Mouse (Mus musculus): ENCODE results near the gene S100a4. TPM values are rescaled to one million over a fixed set of nuclear protein-coding genes. Genes with fewer than 3 reads are reported as not detected.

The S100a4 gene
- polyA plus RNA-seq, 1 experiment from 2014 or later: 24.9 TPM

- H3K27ac ChIP-seq (replicated peaks): peak overlapping the region; percentile 86
- no peak for ATAC-seq (ENCODE audit: insufficient number of reproducible peaks, low FRiP score, low TSS enrichment, low read depth)
These were observed 18.0 kb upstream of the S100a4 start for GRCm38 (mm10) chr3:90585595-90585994.

GRCm38 (mm10) chr3:90586016-90586643 lies 17.4 kb upstream of the S100a4 start:
- 71% methylated on average over 15 of the region's 15 CpGs for whole genome bisulfite sequencing
- H3K9ac ChIP-seq: no peak overlapping the region
- H3K27me3 ChIP-seq: no peaks in the 10 kb centered on the region
- no peak overlapping the region for H3K4me3 ChIP-seq (replicated peaks)
- H3K4me1 ChIP-seq: peaks cover 39% of the 10 kb centered on the region
- no peaks in the 10 kb centered on the region for H3K36me3 ChIP-seq
- H3K27ac ChIP-seq (replicated peaks): peak overlapping the region; percentile 86
- ATAC-seq (ENCODE audit: insufficient number of reproducible peaks, low FRiP score, low TSS enrichment, low read depth): no peak
- no peaks in the 10 kb centered on the region for H3K9me3 ChIP-seq (replicated peaks)
- H3K4me2 ChIP-seq (replicated peaks): no peak overlapping the region

More at GRCm38 (mm10) chr3:90585595-90585994, 18.0 kb upstream of the S100a4 start:
- 26% methylated on average over 5 of the region's 5 CpGs for WGBS
- no peak overlapping the region for H3K4me3 ChIP-seq (replicated peaks)
- no peaks in the 10 kb centered on the region for H3K27me3 ChIP-seq
- no peak overlapping the region for H3K4me2 ChIP-seq (replicated peaks)
- H3K36me3 ChIP-seq: no peaks in the 10 kb centered on the region
- H3K9ac ChIP-seq: no peak overlapping the region
- peaks cover 39% of the 10 kb centered on the region for H3K4me1 ChIP-seq
- H3K9me3 ChIP-seq (replicated peaks): no peaks in the 10 kb centered on the region

- H3K9ac ChIP-seq: no peak overlapping the region
- peak; percentile 65 for ATAC-seq (ENCODE audit: insufficient number of reproducible peaks, low FRiP score, low TSS enrichment, low read depth)
- peak overlapping the region; percentile 86 for H3K27ac ChIP-seq (replicated peaks)
These were observed 16.7 kb upstream of the S100a4 start for GRCm38 (mm10) chr3:90586906-90587305.

GRCm38 (mm10) chr3:90587361-90588101 lies 16.0 kb upstream of the S100a4 start:
- Histone ChIP-seq H3K9ac (no peak overlapping the region), H3K36me3 (no peaks in the 10 kb centered on the region), H3K9me3 (replicated peaks) (no peaks in the 10 kb centered on the region), H3K4me3 (replicated peaks) (no peak overlapping the region), H3K27me3 (no peaks in the 10 kb centered on the region), H3K4me1 (peaks cover 39% of the 10 kb centered on the region), H3K4me2 (replicated peaks) (no peak overlapping the region), H3K27ac (replicated peaks) (peak overlapping the region; percentile 86)
- 85% methylated on average over 14 of the region's 14 CpGs for WGBS
- no peak; the same call in 1 of the 2 replicates for ATAC-seq (ENCODE audit: insufficient number of reproducible peaks, low FRiP score, low TSS enrichment, low read depth)

More at GRCm38 (mm10) chr3:90586906-90587305, 16.7 kb upstream of the S100a4 start:
- Histone ChIP-seq H3K27me3 (no peaks in the 10 kb centered on the region), H3K36me3 (no peaks in the 10 kb centered on the region), H3K9me3 (replicated peaks) (no peaks in the 10 kb centered on the region), H3K4me1 (peaks cover 39% of the 10 kb centered on the region), H3K4me2 (replicated peaks) (no peak overlapping the region), H3K4me3 (replicated peaks) (no peak overlapping the region)
- WGBS: 51% methylated on average over 10 of the region's 10 CpGs

- Histone ChIP-seq H3K9me3 (replicated peaks) (no peaks in the 10 kb centered on the region), H3K36me3 (no peaks in the 10 kb centered on the region), H3K4me1 (peaks cover 30% of the 10 kb centered on the region), H3K4me3 (replicated peaks) (no peak overlapping the region), H3K4me2 (replicated peaks) (no peak overlapping the region), H3K9ac (no peak overlapping the region), H3K27me3 (no peaks in the 10 kb centered on the region), H3K27ac (replicated peaks) (no peak overlapping the region)
- no peak for ATAC-seq (ENCODE audit: insufficient number of reproducible peaks, low FRiP score, low TSS enrichment, low read depth)
- 76% methylated on average over 6 of the region's 6 CpGs for WGBS
These were observed 14.2 kb upstream of the S100a4 start for GRCm38 (mm10) chr3:90589390-90589789.

GRCm38 (mm10) chr3:90589947-90590346 lies 13.6 kb upstream of the S100a4 start, which contains the start of gene S100a2:
TSS of gene S100a2 (plus strand) at chr3:90590247.
- Histone ChIP-seq H3K4me2 (replicated peaks) (no peak within 1 kb of the TSS), H3K9ac (no peak within 1 kb of the TSS), H3K27ac (replicated peaks) (no peak within 1 kb of the TSS), H3K9me3 (replicated peaks) (no peaks in the 10 kb centered on the region), H3K36me3 (no peaks in the 10 kb centered on the region), H3K4me3 (replicated peaks) (no peak within 1 kb of the TSS), H3K27me3 (no peaks in the 10 kb centered on the region), H3K4me1 (peaks cover 30% of the 10 kb centered on the region)
- 80% methylated on average over 8 of the region's 8 CpGs for WGBS
- ATAC-seq (ENCODE audit: insufficient number of reproducible peaks, low FRiP score, low TSS enrichment, low read depth): no peak

- 0 out of 2 replicates have a peak, but pooled peaks cover under 1% of the 10 kb centered on the region for H3K4me1 ChIP-seq
- H3K4me2 ChIP-seq (replicated peaks): no peak overlapping the region
- H3K9me3 ChIP-seq (replicated peaks): no peaks in the 10 kb centered on the region
- WGBS: 38% methylated on average over 1 of the region's 1 CpGs
- no peak overlapping the region for H3K9ac ChIP-seq
- no peaks in the 10 kb centered on the region for H3K36me3 ChIP-seq
- H3K27me3 ChIP-seq: no peaks in the 10 kb centered on the region
- H3K4me3 ChIP-seq (replicated peaks): no peak overlapping the region
- ATAC-seq (ENCODE audit: insufficient number of reproducible peaks, low FRiP score, low TSS enrichment, low read depth): no peak
- no peak overlapping the region for H3K27ac ChIP-seq (replicated peaks)
These were observed 9.1 kb upstream of the S100a4 start for GRCm38 (mm10) chr3:90594466-90594865.

GRCm38 (mm10) chr3:90595556-90595955 lies 8.0 kb upstream of the S100a4 start:
- H3K36me3 ChIP-seq: no peaks in the 10 kb centered on the region

GRCm38 (mm10) chr3:90596810-90597209 lies 6.8 kb upstream of the S100a4 start:
- no peaks in the 10 kb centered on the region for H3K9me3 ChIP-seq (replicated peaks)
- no peaks in the 10 kb centered on the region for H3K36me3 ChIP-seq
- no peak for ATAC-seq (ENCODE audit: insufficient number of reproducible peaks, low FRiP score, low TSS enrichment, low read depth)
- H3K4me2 ChIP-seq (replicated peaks): no peak overlapping the region
- WGBS: 87% methylated on average over 6 of the region's 6 CpGs
- H3K27me3 ChIP-seq: no peaks in the 10 kb centered on the region
- no peak overlapping the region for H3K9ac ChIP-seq
- H3K4me1 ChIP-seq: peaks cover 24% of the 10 kb centered on the region
- no peak overlapping the region for H3K27ac ChIP-seq (replicated peaks)
- H3K4me3 ChIP-seq (replicated peaks): no peak overlapping the region

More at GRCm38 (mm10) chr3:90595556-90595955, 8.0 kb upstream of the S100a4 start:
- Histone ChIP-seq H3K9ac (no peak overlapping the region), H3K27me3 (no peaks in the 10 kb centered on the region), H3K27ac (replicated peaks) (no peak overlapping the region), H3K4me2 (replicated peaks) (no peak overlapping the region), H3K4me3 (replicated peaks) (no peak overlapping the region), H3K9me3 (replicated peaks) (no peaks in the 10 kb centered on the region), H3K4me1 (peaks cover 12% of the 10 kb centered on the region)
- ATAC-seq (ENCODE audit: insufficient number of reproducible peaks, low FRiP score, low TSS enrichment, low read depth): no peak
- 79% methylated on average over 5 of the region's 5 CpGs for WGBS

GRCm38 (mm10) chr3:90597736-90598135 lies 5.8 kb upstream of the S100a4 start:
- Histone ChIP-seq H3K27ac (replicated peaks) (no peak overlapping the region), H3K9ac (no peak overlapping the region), H3K9me3 (replicated peaks) (no peaks in the 10 kb centered on the region), H3K4me3 (replicated peaks) (no peak overlapping the region), H3K27me3 (no peaks in the 10 kb centered on the region), H3K4me1 (peaks cover 34% of the 10 kb centered on the region), H3K4me2 (replicated peaks) (no peak overlapping the region), H3K36me3 (no peaks in the 10 kb centered on the region)
- no peak for ATAC-seq (ENCODE audit: insufficient number of reproducible peaks, low FRiP score, low TSS enrichment, low read depth)
- WGBS: 28% methylated on average over 6 of the region's 6 CpGs

GRCm38 (mm10) chr3:90598212-90598611 lies 5.4 kb upstream of the S100a4 start:
- H3K4me3 ChIP-seq (replicated peaks): no peak overlapping the region
- no peaks in the 10 kb centered on the region for H3K9me3 ChIP-seq (replicated peaks)
- H3K27ac ChIP-seq (replicated peaks): no peak overlapping the region
- no peak overlapping the region for H3K4me2 ChIP-seq (replicated peaks)
- ATAC-seq (ENCODE audit: insufficient number of reproducible peaks, low FRiP score, low TSS enrichment, low read depth): no peak
- no peaks in the 10 kb centered on the region for H3K27me3 ChIP-seq
- H3K4me1 ChIP-seq: peaks cover 38% of the 10 kb centered on the region
- WGBS: 77% methylated on average over 4 of the region's 4 CpGs
- H3K9ac ChIP-seq: no peak overlapping the region
- H3K36me3 ChIP-seq: no peaks in the 10 kb centered on the region
